Mouse (Mus musculus) CH12.LX (cell line): ENCODE measurements at regions not wholly inside any gene's neighbourhood (a gene's known extent, or its start where the extent isn't known, plus 50 kb on each side); places are given as distances from the start of the nearest gene placed in this dataset.

Source experiments
- CTCF ChIP-seq, 2 experiments: IDR thresholded peaks in 1 of 2; conservative IDR thresholded peaks in 1 of 2; 2 replicates each; pipeline ENCODE4 v1.5.1; 2011 to 2012; ENCODE audit warnings: low read depth in 2 of 2, low read length in 2 of 2, improper control_type of control experiment in 1 of 2, inconsistent platforms in 1 of 2, mild to moderate bottlenecking in 1 of 2, moderate library complexity in 1 of 2
- ELF1 ChIP-seq: IDR thresholded peaks from 2 replicates; pipeline ENCODE4 v1.6.1; 2014; ENCODE audit warnings: low read depth, mild to moderate bottlenecking, inconsistent platforms, low read length, improper control_type of control experiment
- EP300 ChIP-seq: IDR thresholded peaks from 2 replicates; pipeline ENCODE4 v1.6.1; 2011; ENCODE audit warnings: low read length, improper control_type of control experiment
- MAFK ChIP-seq: IDR thresholded peaks from 2 replicates; pipeline ENCODE4 v1.6.1; 2011; ENCODE audit warnings: low read length, improper control_type of control experiment; ENCODE audit not compliant: insufficient replicate concordance
- MXI1 ChIP-seq: IDR thresholded peaks from 2 replicates; pipeline ENCODE4 v1.6.1; 2011; ENCODE audit warnings: mild to moderate bottlenecking, low read depth, low read length, improper control_type of control experiment
- NELFE ChIP-seq: IDR thresholded peaks from 2 replicates; pipeline ENCODE4 v1.6.1; 2011; ENCODE audit warnings: low read depth, low read length, improper control_type of control experiment
- PAX5 ChIP-seq: IDR thresholded peaks from 2 replicates; pipeline ENCODE4 v1.6.1; 2012; ENCODE audit warnings: low read length, inconsistent platforms, mixed read lengths
- POLR2A ChIP-seq: IDR thresholded peaks from 2 replicates; pipeline ENCODE4 v1.6.1; 2011; ENCODE audit warnings: low read depth, mild to moderate bottlenecking, improper control_type of control experiment, low read length
- USF1 ChIP-seq: IDR thresholded peaks from 2 replicates; pipeline ENCODE4 v1.6.1; 2014; ENCODE audit warnings: low read depth, mild to moderate bottlenecking, inconsistent platforms, low read length, improper control_type of control experiment
- ZKSCAN1 ChIP-seq: IDR thresholded peaks from 2 replicates; pipeline ENCODE4 v1.6.1; 2012; ENCODE audit warnings: low read depth, inconsistent platforms, low read length, improper control_type of control experiment, borderline replicate concordance
- ZNF384 ChIP-seq: IDR thresholded peaks from 2 replicates; pipeline ENCODE4 v1.6.1; 2012; ENCODE audit warnings: low read depth, low read length, improper control_type of control experiment, inconsistent platforms

- TF ChIP-seq ZNF384 (no peak), POLR2A (no peak), CTCF (conservative IDR thresholded peaks at IDR 0.05 in 1 of 2, IDR thresholded peaks at IDR 0.05 in 1 of 2; ENCODE audit: low read depth in 2 of 2, low read length in 2 of 2) (no peak), MXI1 (no peak), ELF1 (no peak), NELFE (no peak), ZKSCAN1 (no peak), EP300 (no peak), MAFK (no peak), PAX5 (no peak), USF1 (no peak)
These were observed 418.2 kb downstream of the Tcerg1l start for GRCm38 (mm10) chr7:137979361-137979760.
